Mouse (Mus musculus): ENCODE data around the gene Dpp3. TPM values are rescaled to one million over a fixed set of nuclear protein-coding genes. Genes with fewer than 3 reads are reported as not detected.
"Not testable (repeated sequence)": the region's sequence is repeated elsewhere in the genome, so short reads cannot be mapped to it uniquely, and the experiment has no call there.

The Dpp3 gene
- 129 and 139 TPM in 2 replicates for polyA plus RNA-seq (2011; ENCODE audit: insufficient read depth, insufficient read length, low read depth, missing spikeins)

- 0 out of 2 replicates have a peak, but pooled peaks have one; percentile 10 for TF ChIP-seq EP300 (IDR thresholded peaks at IDR 0.05; ENCODE audit: insufficient read depth, low read depth, low read length)
- TF ChIP-seq POLR2A (IDR thresholded peaks at IDR 0.05; ENCODE audit: insufficient read depth, low read length): peak; percentile 44
- no peak for TF ChIP-seq CTCF (IDR thresholded peaks at IDR 0.05; ENCODE audit: low read depth, low read length)
- Histone ChIP-seq H3K4me3 (ENCODE audit: low read depth, low read length) (peak within 1 kb of the TSS; percentile 97), H3K27ac (ENCODE audit: insufficient read depth, low read length) (0 out of 2 replicates have a peak within 1 kb of the TSS, but pooled peaks have one; percentile 5), H3K27me3 (ENCODE audit: control insufficient read depth, insufficient read depth, low read length, poor library complexity, severe bottlenecking) (no peaks in the 10 kb centered on the region), H3K4me1 (ENCODE audit: control insufficient read depth, insufficient read depth, low read length) (no peaks in the 10 kb centered on the region), H3K36me3 (ENCODE audit: control insufficient read depth, insufficient read depth, low read length, poor library complexity, severe bottlenecking) (peaks cover 10% of the 10 kb centered on the region), H3K9me3 (replicated peaks; ENCODE audit: control insufficient read depth, insufficient read depth, low read length, poor library complexity, severe bottlenecking) (no peaks in the 10 kb centered on the region), H3K9ac (ENCODE audit: low read depth, poor library complexity, severe bottlenecking) (peak within 1 kb of the TSS; percentile 62)
These were observed at the start of gene Dpp3 for GRCm38 (mm10) chr19:4927904-4928531. TSS of gene Dpp3 (minus strand) at chr19:4928287.

DNA sequence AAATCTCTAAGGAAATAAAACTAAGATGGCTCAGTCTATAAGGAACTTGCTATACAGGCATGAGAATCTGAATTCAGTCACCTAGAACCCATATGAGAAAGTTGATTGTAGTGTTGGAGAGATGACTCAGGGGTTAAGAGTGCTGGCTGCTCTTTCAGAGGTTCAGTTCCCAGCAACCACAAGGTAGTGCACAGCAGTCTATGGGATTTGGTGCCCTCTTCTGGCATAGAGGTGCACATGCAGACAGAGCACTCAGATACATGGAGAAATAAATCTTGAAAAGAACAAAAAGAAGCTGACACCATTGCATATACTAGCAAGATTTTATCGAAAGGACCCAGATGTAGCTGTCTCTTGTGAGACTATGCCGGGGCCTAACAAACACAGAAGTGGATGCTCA, 40.1 kb upstream of the Dpp3 start:
- Histone ChIP-seq H3K4me3 (ENCODE audit: low read depth, low read length) (no peak overlapping the region; the same call in 1 of the 2 replicates), H3K4me1 (ENCODE audit: control insufficient read depth, insufficient read depth, low read length) (no peaks in the 10 kb centered on the region), H3K27me3 (ENCODE audit: control insufficient read depth, insufficient read depth, low read length, poor library complexity, severe bottlenecking) (no peaks in the 10 kb centered on the region), H3K36me3 (ENCODE audit: control insufficient read depth, insufficient read depth, low read length, poor library complexity, severe bottlenecking) (peaks cover 7% of the 10 kb centered on the region), H3K9ac (ENCODE audit: low read depth, poor library complexity, severe bottlenecking) (no peak overlapping the region), H3K9me3 (replicated peaks; ENCODE audit: control insufficient read depth, insufficient read depth, low read length, poor library complexity, severe bottlenecking) (no peaks in the 10 kb centered on the region), H3K27ac (ENCODE audit: insufficient read depth, low read length) (no peak overlapping the region)
- TF ChIP-seq EP300 (IDR thresholded peaks at IDR 0.05; ENCODE audit: insufficient read depth, low read depth, low read length) (no peak), CTCF (IDR thresholded peaks at IDR 0.05; ENCODE audit: low read depth, low read length) (peak; percentile 66)

DNA sequence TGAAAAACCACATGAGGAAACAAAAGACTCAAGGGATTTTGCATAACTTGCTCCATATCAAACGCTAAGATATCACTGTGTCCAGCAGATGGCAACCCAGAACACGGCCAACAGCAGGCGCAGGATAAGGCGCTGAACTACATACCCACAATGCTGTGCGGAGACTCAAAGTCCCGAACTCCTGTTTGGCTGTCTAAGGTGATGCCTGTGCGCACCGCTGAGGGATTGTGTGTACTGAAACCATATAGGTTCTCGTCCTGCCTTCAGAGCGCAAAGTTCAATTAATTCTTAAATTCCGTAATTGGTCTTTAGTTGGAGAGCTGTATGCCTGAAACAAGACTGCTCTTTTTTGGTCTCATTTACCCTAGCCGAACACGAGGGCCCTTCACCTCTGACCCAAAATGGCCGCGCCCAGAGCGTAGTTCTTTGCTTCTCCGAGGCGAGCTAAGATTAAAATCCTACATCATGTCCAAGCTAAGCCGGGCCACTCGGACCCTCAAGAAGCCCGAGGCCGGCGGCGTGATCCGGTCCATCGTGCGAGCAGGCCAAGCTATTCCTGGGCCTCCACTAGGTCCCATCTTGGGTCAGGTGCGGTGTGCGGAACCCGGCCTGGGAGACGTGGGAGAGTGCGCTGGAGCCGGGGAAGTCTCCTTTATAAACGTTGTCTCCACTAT, 34.0 kb upstream of the Dpp3 start, which contains the start of gene Mrpl11:
Gene Mrpl11, plus strand, starts transcription at position 220 of the 674 bp plus-strand sequence.
- H3K27me3 ChIP-seq (ENCODE audit: control insufficient read depth, insufficient read depth, low read length, poor library complexity, severe bottlenecking): no peaks in the 10 kb centered on the region
- H3K27ac ChIP-seq (ENCODE audit: insufficient read depth, low read length): no peak within 1 kb of the TSS
- TF ChIP-seq CTCF (IDR thresholded peaks at IDR 0.05; ENCODE audit: low read depth, low read length) (peak; percentile 88), EP300 (IDR thresholded peaks at IDR 0.05; ENCODE audit: insufficient read depth, low read depth, low read length) (no peak)
- H3K4me1 ChIP-seq (ENCODE audit: control insufficient read depth, insufficient read depth, low read length): no peaks in the 10 kb centered on the region
- peaks cover 7% of the 10 kb centered on the region for H3K36me3 ChIP-seq (ENCODE audit: control insufficient read depth, insufficient read depth, low read length, poor library complexity, severe bottlenecking)
- H3K9me3 ChIP-seq (replicated peaks; ENCODE audit: control insufficient read depth, insufficient read depth, low read length, poor library complexity, severe bottlenecking): peaks cover 4% of the 10 kb centered on the region; the same call in 1 of the 2 replicates
- H3K4me3 ChIP-seq (ENCODE audit: low read depth, low read length): peak within 1 kb of the TSS; percentile 93
- peak within 1 kb of the TSS; percentile 86 for H3K9ac ChIP-seq (ENCODE audit: low read depth, poor library complexity, severe bottlenecking)

- not testable (repeated sequence) for H3K9ac ChIP-seq (ENCODE audit: low read depth, poor library complexity, severe bottlenecking); H3K9me3 ChIP-seq (replicated peaks; ENCODE audit: control insufficient read depth, insufficient read depth, low read length, poor library complexity, severe bottlenecking); H3K4me1 ChIP-seq (ENCODE audit: control insufficient read depth, insufficient read depth, low read length); H3K36me3 ChIP-seq (ENCODE audit: control insufficient read depth, insufficient read depth, low read length, poor library complexity, severe bottlenecking); H3K4me3 ChIP-seq (ENCODE audit: low read depth, low read length); H3K27me3 ChIP-seq (ENCODE audit: control insufficient read depth, insufficient read depth, low read length, poor library complexity, severe bottlenecking)
- H3K27ac ChIP-seq (ENCODE audit: insufficient read depth, low read length): peak overlapping the region; percentile 68
These were observed 20.6 kb upstream of the Dpp3 start for GRCm38 (mm10) chr19:4948641-4949040.

DNA sequence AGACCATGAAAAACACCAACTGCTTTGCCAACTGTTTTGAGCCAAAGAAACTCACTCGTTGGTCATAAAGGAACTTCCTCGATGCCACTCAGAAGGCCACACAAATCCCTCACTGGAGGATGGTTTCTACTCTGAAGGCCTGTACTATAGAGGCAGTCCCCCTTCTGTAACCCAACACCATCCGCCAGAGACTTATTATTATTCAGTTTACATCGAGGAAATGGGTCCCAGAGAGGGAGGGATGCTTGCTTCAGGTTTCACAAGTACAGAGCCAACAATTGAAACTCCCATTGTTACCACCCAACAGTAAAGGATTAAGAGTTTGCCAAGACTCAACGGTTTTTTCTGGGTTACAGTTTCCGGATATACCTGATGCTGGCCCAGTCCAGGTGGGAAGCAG, 17.5 kb upstream of the Dpp3 start:
- H3K4me3 ChIP-seq (ENCODE audit: low read depth, low read length): no peak overlapping the region
- H3K9me3 ChIP-seq (replicated peaks; ENCODE audit: control insufficient read depth, insufficient read depth, low read length, poor library complexity, severe bottlenecking): no peaks in the 10 kb centered on the region
- H3K4me1 ChIP-seq (ENCODE audit: control insufficient read depth, insufficient read depth, low read length): peaks cover 3% of the 10 kb centered on the region
- no peak overlapping the region for H3K9ac ChIP-seq (ENCODE audit: low read depth, poor library complexity, severe bottlenecking)
- peak overlapping the region; percentile 63 for H3K27ac ChIP-seq (ENCODE audit: insufficient read depth, low read length)
- no peaks in the 10 kb centered on the region for H3K36me3 ChIP-seq (ENCODE audit: control insufficient read depth, insufficient read depth, low read length, poor library complexity, severe bottlenecking)
- TF ChIP-seq CTCF (IDR thresholded peaks at IDR 0.05; ENCODE audit: low read depth, low read length): no peak
- no peaks in the 10 kb centered on the region for H3K27me3 ChIP-seq (ENCODE audit: control insufficient read depth, insufficient read depth, low read length, poor library complexity, severe bottlenecking)

GRCm38 (mm10) chr19:4943253-4943588, 15.1 kb upstream of the Dpp3 start:
- Histone ChIP-seq H3K4me3 (ENCODE audit: low read depth, low read length) (peak overlapping the region; percentile 43), H3K9ac (ENCODE audit: low read depth, poor library complexity, severe bottlenecking) (peak overlapping the region; percentile 56), H3K27me3 (ENCODE audit: control insufficient read depth, insufficient read depth, low read length, poor library complexity, severe bottlenecking) (no peaks in the 10 kb centered on the region), H3K9me3 (replicated peaks; ENCODE audit: control insufficient read depth, insufficient read depth, low read length, poor library complexity, severe bottlenecking) (no peaks in the 10 kb centered on the region), H3K36me3 (ENCODE audit: control insufficient read depth, insufficient read depth, low read length, poor library complexity, severe bottlenecking) (no peaks in the 10 kb centered on the region), H3K4me1 (ENCODE audit: control insufficient read depth, insufficient read depth, low read length) (peaks cover 3% of the 10 kb centered on the region), H3K27ac (ENCODE audit: insufficient read depth, low read length) (no peak overlapping the region)
- TF ChIP-seq POLR2A (IDR thresholded peaks at IDR 0.05; ENCODE audit: insufficient read depth, low read length) (no peak), EP300 (IDR thresholded peaks at IDR 0.05; ENCODE audit: insufficient read depth, low read depth, low read length) (no peak), CTCF (IDR thresholded peaks at IDR 0.05; ENCODE audit: low read depth, low read length) (no peak)
